Mouse (Mus musculus): Measurements from ENCODE around the gene Pde1a.

DNA sequence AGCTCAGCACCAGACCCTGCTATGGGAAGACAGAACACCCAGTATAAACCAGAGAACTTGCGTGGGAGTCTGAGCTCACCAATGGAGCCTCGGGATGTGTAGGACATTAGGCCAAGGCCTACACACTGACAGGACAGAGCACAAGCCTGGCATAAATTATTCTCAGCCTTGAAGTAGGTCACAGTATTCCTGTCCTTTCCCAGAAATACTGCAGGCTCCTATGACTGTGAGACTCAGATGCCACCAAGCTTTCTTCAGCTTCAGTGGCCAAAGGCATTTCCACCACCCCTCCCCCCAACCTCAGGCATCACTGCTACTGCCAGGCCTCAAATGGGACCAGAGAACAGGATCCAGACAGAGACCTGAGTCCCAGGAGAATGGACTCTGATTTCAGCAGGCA, 54.7 kb downstream of the Pde1a start:
- no peak for TF ChIP-seq CTCF (IDR thresholded peaks at IDR 0.05; ENCODE audit: extremely low read depth, insufficient read depth, low read length)
- TF ChIP-seq POLR2A (IDR thresholded peaks at IDR 0.05; ENCODE audit: extremely low read depth, insufficient read depth, low read length), result no peak
